Mouse (Mus musculus) cortical plate, adult 2 months (tissue): ENCODE results near the gene Gm49403. TPM values are rescaled to one million over a fixed set of nuclear protein-coding genes. Genes with fewer than 3 reads are reported as not detected.

Experiments
- H3K27ac ChIP-seq: fragments of 200-500 bp; 2 replicates; pipeline ENCODE4 v1.5.1; 2012; ENCODE audit warnings: low read length, control low read depth, inconsistent platforms; ENCODE audit not compliant: insufficient read depth
- H3K4me1 ChIP-seq: fragments of 200-500 bp; 2 replicates; pipeline ENCODE4 v1.6.1; 2011; ENCODE audit warnings: low read length; ENCODE audit not compliant: control insufficient read depth, insufficient read depth
- H3K4me3 ChIP-seq: fragments of 200-500 bp; 2 replicates; pipeline ENCODE4 v1.5.1; 2011; ENCODE audit warnings: mild to moderate bottlenecking, low read length, control low read depth; ENCODE audit not compliant: insufficient read depth
- CTCF ChIP-seq: fragments of 200-500 bp; IDR thresholded peaks from 2 replicates; pipeline ENCODE4 v1.5.1; 2011; ENCODE audit warnings: mild to moderate bottlenecking, control low read depth, low read length; ENCODE audit not compliant: insufficient read depth; ENCODE audit errors: extremely low read depth
- POLR2A ChIP-seq: fragments of 200-500 bp; IDR thresholded peaks from 2 replicates; pipeline ENCODE4 v1.6.1; 2011; ENCODE audit warnings: mild to moderate bottlenecking, low read length, control low read depth; ENCODE audit not compliant: insufficient read depth; ENCODE audit errors: extremely low read depth
- polyA plus RNA-seq: library from polyadenylated mRNA; depleted of rRNA; stranded (reverse); fragments of >200 nt; gene quantifications from 2 replicates; pipeline ENCODE4 v1.2.3, GENCODE M21; 2012

Gm49403 gene
- polyA plus RNA-seq, 1 experiment, result not detected

- Histone ChIP-seq H3K4me3 (no peak overlapping the region), H3K27ac (no peak overlapping the region)
- TF ChIP-seq POLR2A (no peak), CTCF (no peak)
These were observed 24.8 kb downstream of the Gm49403 start for GRCm38 (mm10) chr19:8908531-8908930.

GRCm38 (mm10) chr19:8911810-8912209 lies 28.1 kb downstream of the Gm49403 start:
- H3K4me1 ChIP-seq, result peaks cover 3% of the 10 kb centered on the region
- no peak overlapping the region for H3K27ac ChIP-seq
- H3K4me3 ChIP-seq, result no peak overlapping the region
- TF ChIP-seq POLR2A, result no peak
- TF ChIP-seq CTCF, result no peak

More at GRCm38 (mm10) chr19:8908531-8908930, 24.8 kb downstream of the Gm49403 start:
- peaks cover 3% of the 10 kb centered on the region for H3K4me1 ChIP-seq

- TF ChIP-seq POLR2A, result no peak
- Histone ChIP-seq H3K27ac (0 out of 2 replicates have a peak overlapping the region, but pooled peaks have one; percentile 35), H3K4me1 (peaks cover 3% of the 10 kb centered on the region), H3K4me3 (no peak overlapping the region)
These were observed 30.5 kb downstream of the Gm49403 start for GRCm38 (mm10) chr19:8914212-8914611.

- H3K27ac ChIP-seq, result no peak overlapping the region
- no peak for TF ChIP-seq CTCF
- TF ChIP-seq POLR2A, result no peak
- peaks cover 3% of the 10 kb centered on the region; the same call in 1 of the 2 replicates for H3K4me1 ChIP-seq
- no peak overlapping the region for H3K4me3 ChIP-seq
These were observed 35.3 kb downstream of the Gm49403 start for GRCm38 (mm10) chr19:8919000-8919399.

- Histone ChIP-seq H3K4me3 (peak overlapping the region; percentile 73; the same call in 1 of the 2 replicates), H3K27ac (peak overlapping the region; percentile 67), H3K4me1 (peaks cover 3% of the 10 kb centered on the region; the same call in 1 of the 2 replicates)
- no peak for TF ChIP-seq POLR2A
- no peak for TF ChIP-seq CTCF
These were observed 35.9 kb downstream of the Gm49403 start for GRCm38 (mm10) chr19:8919684-8920072.

- peak within 1 kb of the TSS; percentile 67 for H3K27ac ChIP-seq
- TF ChIP-seq CTCF (no peak), POLR2A (peak; percentile 93)
- H3K4me3 ChIP-seq, result peak within 1 kb of the TSS; percentile 73
- H3K4me1 ChIP-seq, result peaks cover 3% of the 10 kb centered on the region; the same call in 1 of the 2 replicates
These were observed 36.5 kb downstream of the Gm49403 start, which contains the start of gene B3gat3 for GRCm38 (mm10) chr19:8920073-8920736. TSS of gene B3gat3 (plus strand) at chr19:8920374.

GRCm38 (mm10) chr19:8920836-8921291 lies 37.1 kb downstream of the Gm49403 start:
- 0 out of 2 replicates have a peak overlapping the region, but pooled peaks have one; percentile 4 for H3K27ac ChIP-seq
- H3K4me3 ChIP-seq, result peak overlapping the region; percentile 73
- TF ChIP-seq CTCF (no peak), POLR2A (no peak)
- H3K4me1 ChIP-seq, result peaks cover 3% of the 10 kb centered on the region; the same call in 1 of the 2 replicates

GRCm38 (mm10) chr19:8921741-8922140 lies 38.0 kb downstream of the Gm49403 start:
- H3K27ac ChIP-seq, result no peak overlapping the region
- H3K4me1 ChIP-seq, result peaks cover 3% of the 10 kb centered on the region; the same call in 1 of the 2 replicates
- H3K4me3 ChIP-seq, result no peak overlapping the region; the same call in 1 of the 2 replicates
- TF ChIP-seq CTCF (no peak), POLR2A (no peak)

GRCm38 (mm10) chr19:8926766-8927165 lies 43.0 kb downstream of the Gm49403 start:
- no peak for TF ChIP-seq POLR2A
- TF ChIP-seq CTCF, result no peak
- Histone ChIP-seq H3K4me1 (no peaks in the 10 kb centered on the region), H3K27ac (no peak overlapping the region), H3K4me3 (no peak overlapping the region)

GRCm38 (mm10) chr19:8927891-8928525 lies 44.3 kb downstream of the Gm49403 start:
- H3K27ac ChIP-seq, result no peak overlapping the region
- TF ChIP-seq CTCF (no peak), POLR2A (no peak)
- no peaks in the 10 kb centered on the region for H3K4me1 ChIP-seq
- H3K4me3 ChIP-seq, result no peak overlapping the region
